Mouse (Mus musculus): ENCODE results near the gene Slc38a2.

DNA sequence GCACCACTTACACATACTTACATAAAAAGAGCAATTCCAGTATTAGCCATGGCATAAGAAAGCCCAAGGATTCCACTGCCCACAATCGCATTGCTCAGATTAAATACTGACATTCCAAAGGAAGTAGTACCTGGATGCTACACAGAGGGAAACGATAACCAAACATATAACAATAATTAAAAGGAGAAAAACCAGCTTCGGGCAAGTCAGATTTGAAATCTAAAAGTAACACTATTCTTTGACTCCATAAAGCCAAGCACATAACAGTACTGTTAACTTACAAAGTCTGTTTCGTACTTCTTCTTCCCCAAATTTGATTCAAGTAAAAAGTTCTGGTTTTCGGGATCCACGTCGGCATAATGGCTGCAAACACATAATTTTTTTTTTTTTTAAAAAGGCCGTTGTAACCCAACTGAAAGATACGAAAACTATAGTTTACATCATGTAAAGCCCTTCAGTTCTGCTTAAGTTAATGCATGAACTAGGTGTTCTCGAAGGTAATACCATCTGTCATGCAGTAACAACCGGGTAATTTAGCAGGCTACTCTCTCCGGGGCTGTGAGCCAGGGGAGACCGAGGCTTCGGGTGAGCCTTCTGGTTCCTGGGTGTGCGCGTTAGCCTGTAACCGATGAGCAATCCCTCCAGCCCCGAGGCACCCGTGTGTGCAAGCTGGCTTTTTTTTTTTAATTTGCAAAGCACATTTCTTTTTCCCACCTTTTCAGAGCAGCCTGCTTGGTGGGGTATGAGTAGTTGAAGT lies 1.5 kb downstream of the Slc38a2 start:
- TF ChIP-seq CTCF (IDR thresholded peaks at IDR 0.05; ENCODE audit: low read depth), result no peak
- no peak for TF ChIP-seq EP300 (IDR thresholded peaks at IDR 0.05; ENCODE audit: low read depth)
